Mouse (Mus musculus): ENCODE measurements around the gene Dock9.
"Not testable (repeated sequence)": the region's sequence is repeated elsewhere in the genome, so short reads cannot be mapped to it uniquely, and the experiment has no call there.

The Dock9 gene

GRCm38 (mm10) chr14:121698620-121698950, 99.1 kb downstream of the Dock9 start:
- Histone ChIP-seq H3K9me3 (ENCODE audit: low read length) (no peaks in the 10 kb centered on the region), H3K4me1 (replicated peaks; ENCODE audit: low read depth, low read length) (peaks cover 19% of the 10 kb centered on the region), H3K27me3 (ENCODE audit: insufficient read depth, low read length) (no peaks in the 10 kb centered on the region), H3K36me3 (ENCODE audit: insufficient read depth, low read length) (no peaks in the 10 kb centered on the region), H3K4me3 (replicated peaks; ENCODE audit: low read length) (peak overlapping the region; percentile 54)
- no peak for TF ChIP-seq CTCF (conservative IDR thresholded peaks at IDR 0.05; ENCODE audit: low read length)
- no peak for TF ChIP-seq NANOG (IDR thresholded peaks at IDR 0.05; ENCODE audit: borderline replicate concordance, low read length)
- no peak for TF ChIP-seq POU5F1 (IDR thresholded peaks at IDR 0.05; ENCODE audit: borderline replicate concordance, low read length)

- Histone ChIP-seq H3K9me3 (ENCODE audit: low read length) (no peaks in the 10 kb centered on the region), H3K36me3 (ENCODE audit: insufficient read depth, low read length) (no peaks in the 10 kb centered on the region), H3K4me3 (replicated peaks; ENCODE audit: low read length) (peak overlapping the region; percentile 54), H3K27me3 (ENCODE audit: insufficient read depth, low read length) (no peaks in the 10 kb centered on the region), H3K4me1 (replicated peaks; ENCODE audit: low read depth, low read length) (peaks cover 19% of the 10 kb centered on the region)
- TF ChIP-seq POU5F1 (IDR thresholded peaks at IDR 0.05; ENCODE audit: borderline replicate concordance, low read length) (no peak), CTCF (conservative IDR thresholded peaks at IDR 0.05; ENCODE audit: low read length) (no peak), NANOG (IDR thresholded peaks at IDR 0.05; ENCODE audit: borderline replicate concordance, low read length) (no peak)
Observed at GRCm38 (mm10) chr14:121697709-121698619, 99.7 kb downstream of the Dock9 start.

DNA sequence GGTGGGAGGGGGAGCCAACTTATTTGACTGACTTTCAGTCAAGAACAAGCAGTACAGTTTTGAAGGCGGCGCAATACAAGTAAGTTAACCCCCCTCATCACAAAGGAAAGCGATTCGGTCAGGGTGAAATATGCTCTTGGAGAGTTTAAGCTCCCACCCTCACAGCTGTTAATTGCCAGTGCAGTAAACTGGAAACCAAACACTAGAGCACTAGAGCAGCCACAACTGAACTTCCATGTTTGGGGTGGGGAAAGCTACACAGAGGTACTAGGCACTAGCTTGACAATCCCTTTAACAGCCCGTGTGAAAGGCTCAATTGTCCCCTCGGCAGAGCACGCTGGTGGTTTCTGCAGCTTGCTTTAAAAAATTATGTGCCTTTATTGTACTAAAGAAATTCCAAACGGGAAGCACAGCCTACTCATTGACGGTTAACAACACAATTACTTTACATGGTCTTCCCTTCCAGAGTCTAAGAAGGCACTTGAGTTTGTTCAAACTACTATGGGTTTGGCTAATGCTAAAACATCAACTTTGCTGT, 100.4 kb downstream of the Dock9 start:
- H3K4me1 ChIP-seq (replicated peaks; ENCODE audit: low read depth, low read length) = peaks cover 19% of the 10 kb centered on the region

DNA sequence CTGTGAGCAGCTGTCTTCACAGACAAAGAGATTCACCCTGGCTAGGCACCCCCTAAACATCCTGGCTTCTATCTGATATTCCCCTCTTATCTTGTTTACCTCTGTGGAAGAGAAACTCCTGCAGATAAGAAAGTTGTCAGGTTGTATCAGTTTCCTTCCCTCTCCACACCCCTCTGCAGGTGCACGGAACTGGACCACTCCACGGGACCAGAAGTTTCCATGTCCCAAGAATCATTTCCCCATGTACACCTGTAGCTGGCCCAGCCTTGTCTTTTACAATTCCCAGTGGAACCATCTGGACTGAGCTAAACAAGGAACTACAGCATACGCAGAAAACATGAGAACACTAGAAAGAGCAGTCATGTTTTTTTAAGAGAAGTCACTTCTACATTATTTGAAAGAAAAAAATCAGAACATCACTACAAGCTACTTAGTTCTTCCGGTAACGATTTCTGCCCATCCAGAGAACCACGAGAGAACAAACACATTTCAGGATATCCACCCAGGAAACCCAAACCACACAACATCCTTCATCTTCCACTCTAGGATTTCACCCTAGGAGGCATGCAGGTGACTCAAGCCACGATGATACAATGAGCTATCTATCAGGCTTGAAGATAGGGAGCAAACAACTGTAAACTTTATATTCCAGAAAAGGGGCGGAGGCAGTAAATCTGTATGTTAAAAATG, 101.1 kb downstream of the Dock9 start:
- peaks cover 19% of the 10 kb centered on the region for H3K4me1 ChIP-seq (replicated peaks; ENCODE audit: low read depth, low read length)
- no peaks in the 10 kb centered on the region for H3K36me3 ChIP-seq (ENCODE audit: insufficient read depth, low read length)
- TF ChIP-seq NANOG (IDR thresholded peaks at IDR 0.05; ENCODE audit: borderline replicate concordance, low read length) (no peak), POU5F1 (IDR thresholded peaks at IDR 0.05; ENCODE audit: borderline replicate concordance, low read length) (no peak), CTCF (conservative IDR thresholded peaks at IDR 0.05; ENCODE audit: low read length) (no peak)
- no peaks in the 10 kb centered on the region for H3K27me3 ChIP-seq (ENCODE audit: insufficient read depth, low read length)
- H3K4me3 ChIP-seq (replicated peaks; ENCODE audit: low read length) = no peak overlapping the region
- H3K9me3 ChIP-seq (ENCODE audit: low read length) = no peaks in the 10 kb centered on the region

More for the DNA sequence above, 100.4 kb downstream of the Dock9 start:
- Histone ChIP-seq H3K27me3 (ENCODE audit: insufficient read depth, low read length) (no peaks in the 10 kb centered on the region), H3K9me3 (ENCODE audit: low read length) (no peaks in the 10 kb centered on the region), H3K36me3 (ENCODE audit: insufficient read depth, low read length) (no peaks in the 10 kb centered on the region), H3K4me3 (replicated peaks; ENCODE audit: low read length) (no peak overlapping the region)
- TF ChIP-seq NANOG (IDR thresholded peaks at IDR 0.05; ENCODE audit: borderline replicate concordance, low read length) = no peak
- no peak for TF ChIP-seq POU5F1 (IDR thresholded peaks at IDR 0.05; ENCODE audit: borderline replicate concordance, low read length)
- TF ChIP-seq CTCF (conservative IDR thresholded peaks at IDR 0.05; ENCODE audit: low read length) = no peak

DNA sequence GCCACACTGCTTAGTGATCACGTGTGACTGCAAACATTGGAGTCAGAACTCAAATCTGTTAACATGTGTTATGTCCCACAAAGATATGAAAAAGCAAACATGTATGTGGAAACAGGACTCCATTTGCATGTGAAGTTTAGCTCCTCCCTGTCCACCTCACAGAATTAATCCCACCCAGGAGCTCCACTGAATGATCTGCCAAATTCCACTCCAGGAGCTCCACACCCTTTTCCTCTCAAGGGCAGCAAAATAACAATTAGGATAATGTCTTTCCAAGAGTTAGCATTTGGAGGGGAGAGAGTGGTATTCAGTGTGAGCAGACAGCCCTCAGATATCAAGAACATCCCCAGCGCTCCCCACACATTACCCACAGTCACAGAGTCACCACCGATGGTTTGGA, 102.9 kb downstream of the Dock9 start:
- no peaks in the 10 kb centered on the region for H3K36me3 ChIP-seq (ENCODE audit: insufficient read depth, low read length)
- no peaks in the 10 kb centered on the region for H3K9me3 ChIP-seq (ENCODE audit: low read length)
- peaks cover 19% of the 10 kb centered on the region for H3K4me1 ChIP-seq (replicated peaks; ENCODE audit: low read depth, low read length)
- no peak for TF ChIP-seq POU5F1 (IDR thresholded peaks at IDR 0.05; ENCODE audit: borderline replicate concordance, low read length)
- TF ChIP-seq CTCF (conservative IDR thresholded peaks at IDR 0.05; ENCODE audit: low read length) = no peak
- no peak overlapping the region for H3K4me3 ChIP-seq (replicated peaks; ENCODE audit: low read length)
- H3K27me3 ChIP-seq (ENCODE audit: insufficient read depth, low read length) = no peaks in the 10 kb centered on the region

GRCm38 (mm10) chr14:121693991-121694594, 103.5 kb downstream of the Dock9 start:
- TF ChIP-seq CTCF (conservative IDR thresholded peaks at IDR 0.05; ENCODE audit: low read length) = no peak
- no peak for TF ChIP-seq NANOG (IDR thresholded peaks at IDR 0.05; ENCODE audit: borderline replicate concordance, low read length)
- TF ChIP-seq POU5F1 (IDR thresholded peaks at IDR 0.05; ENCODE audit: borderline replicate concordance, low read length) = no peak
- H3K36me3 ChIP-seq (ENCODE audit: insufficient read depth, low read length) = no peaks in the 10 kb centered on the region
- no peaks in the 10 kb centered on the region for H3K9me3 ChIP-seq (ENCODE audit: low read length)
- H3K27me3 ChIP-seq (ENCODE audit: insufficient read depth, low read length) = no peaks in the 10 kb centered on the region
- peaks cover 21% of the 10 kb centered on the region for H3K4me1 ChIP-seq (replicated peaks; ENCODE audit: low read depth, low read length)
- no peak overlapping the region for H3K4me3 ChIP-seq (replicated peaks; ENCODE audit: low read length)

GRCm38 (mm10) chr14:121689649-121690048, 108.0 kb downstream of the Dock9 start:
- H3K27me3 ChIP-seq (ENCODE audit: insufficient read depth, low read length); H3K9me3 ChIP-seq (ENCODE audit: low read length); H3K36me3 ChIP-seq (ENCODE audit: insufficient read depth, low read length); H3K4me3 ChIP-seq (replicated peaks; ENCODE audit: low read length): not testable (repeated sequence)
- H3K4me1 ChIP-seq (replicated peaks; ENCODE audit: low read depth, low read length) = peaks cover 19% of the 10 kb centered on the region

DNA sequence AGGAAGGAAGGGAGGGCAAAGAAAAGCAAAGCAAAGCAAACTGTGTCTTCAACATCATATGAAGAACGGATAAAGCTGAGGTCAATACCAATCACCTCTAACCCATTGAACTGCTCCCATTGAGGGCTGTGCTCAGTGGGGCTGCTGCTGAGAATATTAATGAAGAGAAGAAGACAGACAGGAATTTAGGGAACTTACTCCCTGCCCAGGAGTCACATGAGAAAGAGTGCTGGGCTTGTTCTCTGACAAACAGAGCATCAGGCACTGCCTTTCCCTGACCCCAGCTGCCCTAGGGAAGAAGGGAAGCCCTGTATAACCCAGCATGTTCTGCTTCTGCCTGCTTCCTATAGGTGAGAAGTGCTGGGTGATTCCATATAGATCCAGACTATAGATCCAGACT, 109.5 kb downstream of the Dock9 start:
- no peaks in the 10 kb centered on the region for H3K9me3 ChIP-seq (ENCODE audit: low read length)
- H3K4me3 ChIP-seq (replicated peaks; ENCODE audit: low read length) = no peak overlapping the region
- TF ChIP-seq POU5F1 (IDR thresholded peaks at IDR 0.05; ENCODE audit: borderline replicate concordance, low read length) = no peak
- TF ChIP-seq CTCF (conservative IDR thresholded peaks at IDR 0.05; ENCODE audit: low read length) = no peak
- no peak for TF ChIP-seq NANOG (IDR thresholded peaks at IDR 0.05; ENCODE audit: borderline replicate concordance, low read length)
- H3K36me3 ChIP-seq (ENCODE audit: insufficient read depth, low read length) = no peaks in the 10 kb centered on the region
- no peaks in the 10 kb centered on the region for H3K27me3 ChIP-seq (ENCODE audit: insufficient read depth, low read length)
- peaks cover 19% of the 10 kb centered on the region for H3K4me1 ChIP-seq (replicated peaks; ENCODE audit: low read depth, low read length)
